In genomic region chr9:69213796-69214195, GRCm38 (mm10) we compare ENCODE assay signal across 11 mouse cellular contexts.
DNase-seq lines count a peak whose midpoint lies in the region; TF ChIP-seq lines count a peak whose summit lies in the region.
"Had no signal": no experiment of that assay in that cellular context is flagged by ENCODE, and none has a peak within 500 bp of the region (broad histone marks: within the 10 kb centered on the region; RNA-seq: fewer than 3 reads in every experiment).

No protein-coding gene starts in this region.

- DNase-seq in cerebellum, adult 9-10 months: peak; percentile 17
- DNase-seq in cerebellum, postnatal 4 days (ENCODE audit: low spot score in 2 of 2): no peak
- peak; percentile 18 to 39 for DNase-seq in kidney, postnatal 4 days
- DNase-seq in kidney, adult 9 months: no peak
- DNase-seq in adrenal gland, postnatal 14 days: peak; percentile 67
- peak; percentile 17 for DNase-seq in left cerebral cortex, postnatal 4 days
- no peak for DNase-seq in kidney, postnatal 25 days
- DNase-seq in thymus, adult 2 months: no peak
- DNase-seq: kidney, postnatal 10 days had no signal

- H3K4me1 ChIP-seq in thymus, adult 2 months (replicated peaks; ENCODE audit: control insufficient read depth, insufficient read depth, low read length): no peaks in the 10 kb centered on the region

- H3K27ac ChIP-seq in thymus, adult 2 months (ENCODE audit: control insufficient read depth, insufficient read depth, low read length): no peak overlapping the region
- H3K27ac ChIP-seq: embryonic facial prominence, embryonic 12.5 days; neural tube, embryonic 13.5 days had no signal

- no peak for TF ChIP-seq CTCF in thymus, adult 2 months (IDR thresholded peaks at IDR 0.05; ENCODE audit: borderline replicate concordance, control insufficient read depth, extremely low read depth, insufficient read depth, low read length, poor library complexity)

- 86% methylated on average over 5 of the region's 5 CpGs for WGBS in thymus, adult 2 months

- H3K4me3 ChIP-seq in thymus, adult 2 months (ENCODE audit: control insufficient read depth, insufficient read depth, low read length): no peak overlapping the region
- H3K4me3 ChIP-seq: embryonic facial prominence, embryonic 12.5 days; neural tube, embryonic 13.5 days had no signal

- no peak for TF ChIP-seq POLR2A in thymus, adult 2 months (IDR thresholded peaks at IDR 0.05; ENCODE audit: control insufficient read depth, extremely low read depth, insufficient read depth, low read length, poor library complexity)

- intact Hi-C loops in left cerebral cortex, postnatal 4 days (cut with DNase I): no loop called here

- no peaks in the 10 kb centered on the region for H3K36me3 ChIP-seq in thymus, adult 2 months (ENCODE audit: control insufficient read depth, insufficient read depth, low read length)
- H3K36me3 ChIP-seq: embryonic facial prominence, embryonic 12.5 days; neural tube, embryonic 13.5 days had no signal

- H3K27me3 ChIP-seq in thymus, adult 2 months (ENCODE audit: control insufficient read depth, insufficient read depth, low read length): no peaks in the 10 kb centered on the region
- H3K27me3 ChIP-seq: embryonic facial prominence, embryonic 12.5 days; neural tube, embryonic 13.5 days had no signal

Comparison
In these comparisons a context has a peak if more than half of its experiments do, and no peak if none do; other contexts are left out.
1. DNase-seq: peak in cerebellum, adult 9-10 months (single experiment), kidney, postnatal 4 days (2 of 2), adrenal gland, postnatal 14 days (single experiment) and left cerebral cortex, postnatal 4 days (single experiment); none in cerebellum, postnatal 4 days (0 of 2), kidney, adult 9 months (single experiment), kidney, postnatal 25 days (0 of 2) and thymus, adult 2 months (single experiment).